Mouse (Mus musculus) left cerebral cortex, postnatal 4 days (tissue): ENCODE results near the gene Tspyl3. TPM values are rescaled to one million over a fixed set of nuclear protein-coding genes. Genes with fewer than 3 reads are reported as not detected.

ENCODE experiments used
- DNase-seq: peaks from one replicate; pipeline ENCODE4 v3.0.0-alpha.2; 2022
- intact Hi-C: fragments of 180-260 bp; cut with DNase I; formaldehyde crosslinking; loops from one replicate; pipeline ENCODE4 v1.15.1; 2025
- total RNA-seq, 2 experiments: library from RNA; stranded (reverse); gene quantifications; 2 replicates each; pipeline ENCODE4 v1.2.3; 2021

Gene Tspyl3
- total RNA-seq, 2 experiments from 2014 or later = 36.3 to 37.3 TPM

DNA sequence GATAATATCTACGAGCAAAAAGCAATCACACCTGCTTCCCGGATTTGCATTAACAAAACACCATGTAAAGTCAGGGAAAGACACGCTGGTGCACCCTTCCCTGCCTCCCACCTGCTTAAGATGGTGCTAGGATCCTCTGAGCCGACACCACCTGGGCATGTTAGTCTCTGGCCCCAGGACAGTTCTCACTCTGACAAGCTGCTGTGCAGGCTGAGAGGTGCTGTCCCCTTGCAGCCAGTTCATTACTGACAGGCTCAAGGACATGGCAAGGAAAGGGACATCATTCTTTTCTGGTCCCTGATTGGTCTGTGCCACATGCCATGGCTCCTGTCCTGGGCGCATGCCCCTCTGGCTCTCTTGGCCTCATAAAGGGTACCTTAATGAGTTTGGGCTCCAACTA lies 3.3 kb upstream of the Tspyl3 start:
- intact Hi-C loops = no loop called here
- no peak for DNase-seq

DNA sequence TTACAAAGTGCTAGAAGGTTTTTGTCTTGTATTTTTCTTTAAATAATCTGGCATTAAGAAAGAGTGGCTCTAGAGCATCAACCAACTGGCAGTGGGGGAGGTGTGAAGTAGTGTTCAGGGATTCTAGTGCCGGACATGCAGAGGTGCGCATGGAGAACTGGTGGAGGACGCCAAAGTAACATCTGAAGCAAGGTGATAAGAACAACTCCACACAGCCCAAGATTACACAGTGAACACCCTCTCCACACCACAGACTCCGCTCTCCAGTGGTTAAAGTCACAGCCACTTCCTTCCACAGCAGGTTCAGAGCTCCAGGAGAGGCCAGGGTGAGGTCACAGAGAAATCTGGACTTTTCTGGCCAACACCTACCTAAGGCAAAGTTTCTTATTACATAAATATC lies 2.7 kb upstream of the Tspyl3 start:
- no peak for DNase-seq
- intact Hi-C loops = no loop called here

DNA sequence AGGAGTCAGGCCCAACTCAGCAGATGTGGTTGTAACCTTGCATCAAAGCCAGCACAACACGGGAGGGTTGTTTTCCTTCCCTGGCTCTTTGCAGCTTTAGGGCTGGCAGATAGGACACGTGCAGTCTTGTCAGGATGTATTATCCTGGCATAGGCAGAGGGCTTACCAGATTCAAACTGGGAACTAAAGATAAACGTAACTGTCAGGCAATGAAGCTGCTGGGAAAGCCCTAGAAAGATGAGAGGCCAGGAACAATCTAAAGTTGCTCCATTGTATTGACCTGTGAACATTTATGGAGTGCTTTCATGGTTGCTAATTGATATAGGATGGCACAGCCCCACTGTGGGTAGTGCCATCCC lies 333 bp upstream of the Tspyl3 start:
- intact Hi-C loops = no loop called here
- DNase-seq = no peak

DNA sequence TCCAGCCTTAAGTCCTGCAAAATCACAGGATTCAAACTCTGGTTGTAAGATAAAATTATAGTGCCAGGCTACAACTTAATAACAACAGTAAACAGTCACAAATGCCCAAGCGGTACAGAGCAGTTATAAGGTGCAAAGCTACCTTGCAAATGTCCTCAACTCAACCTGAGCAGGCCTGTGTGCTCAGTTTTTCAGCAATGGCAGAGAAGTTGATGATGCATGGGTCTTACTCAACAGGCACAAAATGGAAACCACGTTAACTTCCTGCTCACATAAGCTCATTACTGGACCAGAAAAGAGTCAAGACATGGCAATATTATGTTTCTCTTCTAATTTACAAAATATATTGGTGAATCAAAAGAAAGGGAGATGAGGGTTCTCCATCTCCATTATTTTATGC lies 2.7 kb downstream of the Tspyl3 start:
- intact Hi-C loops = no loop called here
- DNase-seq = no peak

DNA sequence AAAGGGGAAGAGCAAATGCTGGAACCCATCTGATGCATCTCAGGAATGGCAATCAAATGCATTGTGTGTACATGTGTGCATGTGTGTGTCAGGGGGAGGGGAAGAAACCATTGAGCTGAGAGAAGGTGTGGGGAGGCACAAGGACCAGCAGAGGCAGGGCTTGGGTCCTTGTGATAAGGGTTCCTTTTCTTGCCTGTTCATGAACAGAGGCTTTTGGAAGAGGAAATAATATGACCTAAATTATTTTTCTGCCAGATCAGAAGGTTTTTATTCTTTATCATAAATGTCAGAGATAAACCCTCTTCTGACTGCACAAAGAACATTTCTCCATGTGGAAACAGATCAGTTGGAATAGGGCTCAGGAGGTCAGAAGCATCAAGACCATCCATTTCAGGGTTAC lies 3.1 kb downstream of the Tspyl3 start:
- intact Hi-C loops = no loop called here
- no peak for DNase-seq

DNA sequence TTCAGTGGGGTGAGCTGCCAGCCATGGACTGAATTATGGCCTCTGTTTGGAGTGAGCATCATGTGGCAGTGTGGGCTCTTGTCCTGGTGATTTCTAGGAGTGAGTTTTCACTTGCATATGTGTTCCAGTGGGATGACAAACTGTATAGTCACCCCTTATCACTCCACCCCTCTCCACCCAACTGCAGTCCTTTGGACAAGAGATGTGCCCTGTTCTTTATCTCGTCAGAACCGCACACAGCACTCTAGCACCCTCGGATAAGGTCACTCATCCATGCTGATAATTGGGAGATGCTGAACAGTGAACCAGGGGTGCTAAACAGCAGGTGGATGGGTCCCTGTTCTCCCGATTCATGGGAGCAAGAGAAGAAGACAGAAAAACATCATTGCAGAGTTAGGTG lies 3.6 kb downstream of the Tspyl3 start:
- intact Hi-C loops = no loop called here
- DNase-seq = no peak

DNA sequence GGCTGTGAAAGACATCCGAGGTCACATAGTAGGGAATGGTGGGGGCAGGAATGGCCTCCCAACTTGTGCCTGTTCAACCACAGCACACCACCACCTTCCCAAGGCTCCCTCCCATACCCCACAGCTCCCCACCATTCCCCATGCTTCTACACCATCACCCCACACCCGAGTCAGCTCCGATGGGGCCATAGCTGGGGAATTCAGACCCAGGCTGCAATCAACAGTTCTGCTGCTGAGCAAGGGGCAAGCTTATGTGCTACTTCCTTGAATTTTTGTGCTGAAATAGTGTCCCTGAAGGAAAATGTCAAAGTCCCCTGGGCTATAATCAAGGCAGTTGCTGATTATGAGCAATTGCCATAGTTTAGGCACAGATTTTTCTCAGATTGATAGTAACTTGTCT lies 6.7 kb downstream of the Tspyl3 start:
- intact Hi-C loops = no loop called here
- DNase-seq = no peak

DNA sequence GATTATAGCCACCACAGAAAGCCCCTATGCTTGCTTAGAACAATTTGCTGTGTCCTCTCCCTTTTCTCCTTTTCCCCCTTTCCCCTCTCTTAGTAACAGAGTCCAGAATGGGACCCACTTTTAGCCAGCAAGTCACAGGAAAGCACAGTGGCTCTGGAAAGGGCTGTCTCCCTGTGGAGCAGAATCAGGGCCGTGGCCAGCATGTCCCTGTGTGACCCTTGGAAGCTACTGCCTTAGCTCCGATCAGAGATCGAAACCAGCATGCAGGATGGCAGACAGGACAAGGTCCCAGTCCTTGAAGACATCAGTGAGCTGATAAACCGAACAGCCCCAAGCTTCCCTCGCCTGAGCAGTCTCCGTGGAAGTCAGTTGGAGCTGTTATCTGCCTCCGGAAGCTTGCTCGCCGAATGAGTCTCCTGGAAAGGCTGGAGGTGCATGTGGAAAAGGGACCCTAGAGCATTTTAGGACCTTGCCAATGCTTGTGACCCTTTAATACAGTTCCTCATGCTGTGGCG lies 7.4 kb downstream of the Tspyl3 start:
- no peak for DNase-seq
- intact Hi-C loops = no loop called here

DNA sequence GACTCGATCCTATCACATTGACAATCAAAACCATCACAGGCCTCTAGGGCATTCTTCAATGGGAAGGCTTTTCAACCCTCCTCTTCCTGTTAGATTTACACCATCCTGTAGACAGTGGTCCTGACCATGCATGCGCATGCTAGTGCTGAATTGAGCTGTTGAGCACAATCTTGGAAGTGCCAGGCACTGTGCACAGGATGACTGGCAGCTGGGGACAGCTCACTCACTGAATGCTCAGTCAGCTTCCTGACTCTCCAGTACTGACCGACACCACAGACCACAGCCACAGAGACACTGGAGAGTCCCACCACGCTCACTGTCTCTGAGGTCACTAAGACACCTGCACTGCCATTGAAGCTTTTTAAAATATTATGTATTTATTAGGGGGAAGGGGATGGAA lies 9.8 kb downstream of the Tspyl3 start:
- intact Hi-C loops = no loop called here
- DNase-seq = no peak

DNA sequence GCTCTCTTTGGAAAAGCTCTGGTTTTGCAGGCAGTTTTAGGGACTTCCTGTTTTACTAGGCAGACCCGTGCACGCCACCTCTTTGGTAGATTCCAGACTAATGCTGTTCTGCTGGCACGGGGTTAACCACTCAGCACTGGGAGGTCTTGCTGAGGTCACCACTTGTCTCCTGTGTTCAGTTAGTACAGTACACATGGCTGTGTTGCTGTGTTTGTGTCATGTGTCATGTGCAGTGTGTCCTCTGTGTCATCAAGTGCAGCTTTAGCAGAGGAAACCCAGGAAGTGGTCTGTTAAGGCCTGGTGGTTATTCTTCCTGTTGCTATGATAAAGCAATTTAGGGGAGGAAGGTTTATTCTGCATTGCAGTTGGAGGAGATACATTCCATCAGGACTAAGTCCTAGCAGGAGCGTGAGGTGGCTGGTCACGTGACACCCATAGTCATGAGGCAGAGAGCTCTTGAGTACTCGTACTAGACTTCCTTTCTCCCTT lies 10.4 kb downstream of the Tspyl3 start:
- DNase-seq = no peak
- intact Hi-C loops = no loop called here

DNA sequence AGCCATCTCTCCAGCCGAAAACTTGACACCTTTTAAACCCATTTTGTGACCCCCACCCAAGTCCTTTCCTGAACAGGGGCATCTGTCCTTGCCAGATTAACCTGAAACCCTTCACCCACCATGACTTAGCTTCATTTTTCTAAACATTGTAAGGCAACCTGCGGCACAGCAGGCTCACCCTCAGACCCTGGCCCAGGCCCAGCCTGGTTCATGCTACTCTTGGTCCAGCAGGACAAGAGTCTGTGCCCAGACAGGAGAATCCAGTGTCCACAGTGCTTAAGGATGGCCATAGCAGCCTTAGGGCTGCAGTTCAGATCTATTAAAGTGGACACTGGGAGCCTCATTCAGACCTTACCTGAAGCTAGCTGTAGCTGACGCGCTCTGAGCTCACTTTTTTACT lies 11.9 kb downstream of the Tspyl3 start:
- intact Hi-C loops = no loop called here
- DNase-seq = no peak

DNA sequence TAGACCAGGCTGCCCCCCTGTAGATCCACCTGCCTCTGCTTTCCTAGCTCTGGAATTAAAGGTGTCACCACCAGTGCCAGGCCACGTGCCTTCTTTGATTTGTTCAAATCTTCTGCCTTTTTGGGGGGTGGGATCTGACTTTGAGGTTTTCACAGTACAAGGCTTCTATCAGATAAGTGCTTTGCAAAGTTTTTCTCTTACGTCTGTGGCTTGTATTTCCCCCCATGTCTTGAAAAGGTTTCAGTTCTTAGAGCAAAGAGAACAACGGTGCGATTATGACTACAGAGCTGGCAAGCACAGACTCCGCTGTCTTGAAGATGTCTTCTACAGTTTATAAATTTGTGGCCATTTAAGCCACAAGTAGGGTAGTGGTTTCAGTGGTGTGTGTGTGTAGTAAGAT lies 13.8 kb downstream of the Tspyl3 start:
- intact Hi-C loops = no loop called here
- DNase-seq = no peak

DNA sequence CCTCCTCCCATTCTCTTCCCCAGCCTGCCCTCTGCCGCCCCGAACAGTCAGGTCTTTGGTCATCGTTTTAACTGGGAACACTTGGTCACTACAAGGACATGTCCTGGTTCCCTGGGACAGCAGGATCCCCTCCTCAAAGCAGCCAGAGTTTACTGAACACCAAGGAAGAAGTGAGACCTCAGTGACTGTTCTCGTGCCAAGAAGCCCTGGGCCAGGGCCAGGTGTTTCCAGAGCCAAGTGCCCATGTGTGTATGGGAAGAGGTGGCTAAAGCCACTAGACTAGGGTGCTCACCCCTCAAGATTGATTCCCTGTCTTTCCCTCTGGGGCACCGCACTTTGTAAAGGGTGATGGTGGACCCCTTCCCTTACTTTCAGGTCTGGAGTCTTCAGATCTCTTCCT lies 16.0 kb downstream of the Tspyl3 start:
- peak; percentile 49 for DNase-seq

DNA sequence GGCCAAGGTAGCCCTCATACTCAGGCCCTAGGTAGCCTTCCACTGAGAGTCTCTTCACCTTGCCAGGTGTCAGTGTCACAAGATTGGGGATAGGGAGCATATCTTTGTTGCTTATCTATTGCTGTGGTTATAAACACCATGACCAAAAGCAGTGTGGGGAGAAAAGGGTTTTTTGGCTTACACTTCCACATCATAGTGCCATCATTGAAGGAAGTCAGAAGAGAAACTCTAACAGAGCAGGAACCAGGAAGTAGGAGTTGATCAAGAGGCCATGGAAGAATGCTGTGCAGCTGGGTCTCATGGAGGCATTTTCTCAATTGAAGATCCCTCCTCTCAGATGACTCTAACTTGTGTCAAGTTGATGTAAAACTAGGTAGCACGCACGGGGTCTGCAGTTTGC lies 17.1 kb downstream of the Tspyl3 start:
- DNase-seq = no peak
- intact Hi-C loops = no loop called here

More for the DNA sequence above, 16.0 kb downstream of the Tspyl3 start:
- intact Hi-C loops = no loop called here

DNA sequence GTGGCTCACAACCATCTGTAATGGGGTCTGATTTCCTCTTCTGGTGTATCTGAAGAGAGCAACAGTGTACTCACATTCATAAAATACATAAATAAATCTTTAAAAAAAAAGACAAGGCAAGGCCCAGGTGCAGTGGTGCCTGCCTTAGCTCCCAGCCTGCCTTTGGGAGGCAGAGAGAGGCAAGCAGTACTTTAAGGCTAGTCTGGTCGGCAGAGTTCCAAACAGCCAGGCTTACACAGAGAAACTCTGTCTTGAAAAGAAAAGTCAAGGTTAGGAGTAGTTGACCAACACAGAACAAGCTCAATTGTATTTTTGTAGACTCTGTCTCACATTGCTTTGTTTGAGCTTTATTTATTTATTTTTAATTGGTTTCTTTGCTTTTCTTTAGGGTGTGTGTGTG lies 22.5 kb downstream of the Tspyl3 start:
- no peak for DNase-seq
- intact Hi-C loops = no loop called here

DNA sequence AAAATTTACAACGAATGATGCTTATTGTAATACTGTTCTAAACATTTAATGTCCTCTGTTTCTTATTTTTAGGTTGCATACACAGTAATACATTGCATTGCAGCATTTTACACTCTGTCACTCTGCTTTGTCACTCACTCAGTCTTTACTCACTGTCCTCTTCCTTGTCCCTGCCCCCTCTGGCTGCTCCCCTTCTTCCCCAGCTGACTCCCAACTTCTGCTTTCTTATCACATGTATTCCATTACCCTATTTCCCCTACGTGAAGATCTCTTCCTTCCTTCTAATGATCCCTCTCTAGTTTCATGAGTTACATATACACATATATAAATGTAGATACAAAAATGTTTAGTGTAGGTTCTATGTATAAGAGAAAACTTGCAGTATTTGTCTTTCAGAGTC lies 26.1 kb downstream of the Tspyl3 start:
- no peak for DNase-seq
- intact Hi-C loops = no loop called here

DNA sequence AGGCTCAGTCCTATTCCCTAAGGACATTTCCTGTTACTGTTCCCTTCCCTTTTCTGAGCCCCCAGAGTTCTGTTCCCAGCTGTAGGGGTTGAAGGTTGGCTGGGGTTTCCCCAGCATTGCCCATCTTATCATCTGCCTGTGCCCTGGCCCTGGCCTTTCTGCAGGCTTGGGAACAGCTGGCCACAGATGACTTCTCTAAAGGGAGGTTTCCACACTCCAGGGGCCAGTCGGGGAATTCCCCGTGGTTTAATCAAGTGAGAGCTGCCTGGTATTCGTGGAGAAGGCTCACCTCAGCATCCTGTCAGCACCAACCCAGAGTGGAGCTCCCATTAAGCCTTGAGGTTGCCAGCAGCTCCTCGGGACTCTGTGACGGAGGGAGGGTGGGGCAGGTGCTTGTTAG lies 26.8 kb downstream of the Tspyl3 start:
- intact Hi-C loops = no loop called here
- DNase-seq = no peak

DNA sequence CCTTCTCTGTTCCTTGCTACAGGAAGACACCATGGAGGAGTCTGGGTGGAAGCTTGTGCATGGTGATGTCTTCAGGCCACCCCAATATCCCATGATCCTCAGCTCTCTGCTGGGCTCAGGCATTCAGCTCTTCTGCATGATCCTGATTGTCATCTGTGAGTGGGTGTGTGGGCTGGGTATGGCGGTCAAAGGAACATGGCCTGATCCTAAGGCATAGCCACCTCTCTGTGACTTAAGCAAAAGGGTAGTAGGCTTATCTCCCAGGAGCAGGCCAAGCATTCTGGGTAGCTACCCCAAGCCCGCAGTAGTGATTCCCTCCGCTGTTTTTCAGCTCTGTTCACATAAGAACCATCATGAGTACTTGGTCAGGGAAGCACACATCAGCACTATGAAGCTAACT lies 31.0 kb downstream of the Tspyl3 start:
- no peak for DNase-seq
- intact Hi-C loops = no loop called here

DNA sequence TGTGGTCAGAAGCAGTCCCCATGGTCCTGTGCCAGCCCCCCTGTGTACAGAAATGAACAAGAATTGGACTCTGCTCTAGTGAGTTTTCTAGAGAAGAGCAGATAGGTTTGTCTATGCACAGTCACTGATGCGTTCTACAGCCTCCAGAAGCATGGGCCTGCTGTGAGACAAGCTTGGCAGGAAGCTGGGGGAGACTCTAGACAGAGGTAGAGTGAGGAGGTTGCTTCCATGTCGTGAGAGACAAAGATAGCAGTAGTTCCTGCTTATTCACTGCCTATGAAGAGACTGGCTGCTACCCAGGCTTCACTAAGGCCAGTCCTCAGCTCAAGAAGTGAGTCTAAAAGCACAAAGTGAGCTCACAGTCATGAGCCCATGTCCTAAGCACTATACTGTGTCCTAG lies 34.0 kb downstream of the Tspyl3 start:
- DNase-seq = no peak
- intact Hi-C loops = no loop called here

DNA sequence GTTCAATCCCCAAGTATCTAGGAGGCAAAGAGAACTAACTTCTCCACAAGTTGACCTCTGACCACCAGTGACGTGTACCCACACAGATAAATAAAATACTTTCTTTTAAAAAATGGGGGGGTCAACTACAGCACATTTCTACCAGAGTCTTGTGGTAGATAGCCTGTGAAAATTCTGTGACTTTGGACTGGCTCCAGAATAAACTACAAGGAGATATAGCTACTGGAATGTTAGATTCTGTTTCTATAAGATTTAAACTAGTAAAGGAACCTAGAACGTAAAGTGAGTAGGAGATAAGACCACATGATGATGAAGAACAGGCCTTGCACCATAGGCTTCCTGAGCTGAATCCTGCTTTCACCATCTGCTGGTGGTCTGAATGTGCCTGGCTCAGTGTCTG lies 37.4 kb downstream of the Tspyl3 start:
- no peak for DNase-seq
- intact Hi-C loops = no loop called here

DNA sequence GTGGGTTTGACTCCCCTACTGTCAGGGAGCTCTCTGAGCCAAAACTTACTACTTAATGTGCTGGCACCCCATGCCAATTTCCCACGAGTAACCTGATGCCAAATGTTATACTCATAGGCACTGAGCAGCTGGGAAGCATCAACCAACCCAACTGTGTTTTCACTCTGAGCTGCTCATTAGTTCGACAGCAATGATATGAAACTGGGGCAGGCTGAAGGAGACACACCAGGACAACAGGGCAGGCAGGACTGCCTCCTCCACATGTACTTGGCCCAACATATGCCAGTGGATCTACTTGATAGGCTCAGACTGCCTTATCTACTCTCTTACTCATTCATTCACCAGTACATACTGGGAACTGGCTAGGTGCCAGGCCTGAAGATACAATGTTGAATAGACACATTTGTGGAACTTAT lies 39.1 kb downstream of the Tspyl3 start:
- intact Hi-C loops = no loop called here
- DNase-seq = peak; percentile 18

DNA sequence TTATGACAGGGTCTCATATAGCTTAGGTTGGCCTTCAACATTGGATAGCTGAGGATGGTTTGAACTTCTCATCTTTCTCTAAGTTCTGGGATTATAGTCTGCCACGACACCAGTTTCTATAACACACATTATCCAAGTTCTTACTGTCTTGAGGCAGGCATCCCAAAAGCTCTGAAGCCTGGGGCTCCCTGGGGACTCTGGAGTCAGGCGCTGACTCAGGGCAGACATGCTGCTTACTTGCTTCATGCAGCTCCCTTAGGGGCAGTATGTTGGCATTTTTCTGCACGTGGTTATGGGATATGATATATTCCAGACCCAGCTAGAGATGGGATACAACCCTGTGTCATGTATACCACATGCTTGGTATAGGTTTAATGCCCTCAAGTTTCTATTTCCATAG lies 45.3 kb downstream of the Tspyl3 start:
- no peak for DNase-seq
- intact Hi-C loops = no loop called here

DNA sequence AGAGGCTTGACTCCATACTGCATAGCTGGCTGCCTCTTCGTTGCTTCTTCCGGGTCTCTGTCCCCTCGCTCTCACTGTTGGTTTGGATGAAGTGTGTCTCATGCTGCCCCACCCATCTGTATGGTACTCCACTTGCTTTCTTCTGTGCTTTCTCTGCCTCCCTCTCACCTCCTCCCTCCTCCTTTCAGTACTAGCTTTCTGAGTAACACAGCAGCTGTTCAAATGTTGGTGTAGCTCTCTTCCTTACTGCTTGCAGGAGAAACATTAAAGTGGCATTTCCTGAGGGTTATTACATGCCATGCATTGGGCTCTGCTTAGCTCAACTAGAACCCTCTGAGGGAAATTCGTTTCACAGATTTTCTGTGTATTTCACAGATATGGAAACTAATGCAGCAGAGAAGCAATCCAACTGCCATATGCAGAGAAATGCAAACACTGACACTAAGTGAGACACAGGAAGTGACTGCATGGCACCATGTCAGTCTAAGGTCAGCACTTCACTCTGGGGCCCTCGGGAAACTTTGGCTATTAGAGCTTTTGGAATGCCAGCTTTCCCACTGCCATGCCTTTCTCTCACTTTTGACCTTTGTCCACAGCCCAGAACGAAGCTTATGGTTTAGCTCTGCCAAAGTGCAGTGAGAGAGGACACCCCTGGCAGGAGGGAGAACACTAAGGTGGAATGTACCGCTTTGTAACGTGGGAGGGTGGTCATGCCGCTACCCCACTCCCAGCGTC lies 45.9 kb downstream of the Tspyl3 start:
- intact Hi-C loops = no loop called here
- no peak for DNase-seq
